Mouse (Mus musculus) cerebellum, adult 2 months (tissue): Measurements from ENCODE around the gene Bcat1.

ENCODE experiments used
- CTCF ChIP-seq: fragments of 200-500 bp; IDR thresholded peaks from 2 replicates; pipeline ENCODE4 v1.5.1; 2011; ENCODE audit warnings: low read depth, mild to moderate bottlenecking, control low read depth, low read length, moderate library complexity, borderline replicate concordance; ENCODE audit not compliant: insufficient read depth
- POLR2A ChIP-seq: fragments of 200-500 bp; IDR thresholded peaks from 2 replicates; pipeline ENCODE4 v1.6.1; 2011; ENCODE audit warnings: low read length, control low read depth, borderline replicate concordance; ENCODE audit not compliant: insufficient read depth

DNA sequence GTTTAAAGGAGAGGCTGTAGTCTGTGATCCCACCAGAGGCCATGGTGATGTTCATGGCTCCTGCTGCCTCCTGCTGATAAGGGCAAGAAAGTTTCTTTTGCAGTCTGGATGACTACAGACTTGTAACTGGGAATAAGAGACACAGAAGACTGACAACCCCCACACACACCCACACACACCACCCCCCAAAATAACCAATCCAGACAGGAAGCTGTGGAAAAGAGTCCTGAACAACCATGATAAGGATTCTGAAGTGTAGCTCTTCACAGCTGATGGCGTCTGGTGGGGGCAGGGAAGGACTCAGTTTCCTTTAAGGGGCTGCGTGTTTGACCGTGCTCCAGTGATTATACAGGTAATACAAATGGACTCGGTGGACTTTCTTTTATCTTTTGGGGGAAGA, 13.4 kb upstream of the Bcat1 start:
- TF ChIP-seq POLR2A (no peak), CTCF (no peak)
